Mouse (Mus musculus): ENCODE results near the gene Fto. TPM values are rescaled to one million over a fixed set of nuclear protein-coding genes. Genes with fewer than 3 reads are reported as not detected.

Fto gene
- polyA plus RNA-seq, 1 experiment from 2014 or later, result 43.5 TPM

GRCm38 (mm10) chr8:91298672-91299071 lies 14.7 kb upstream of the Fto start:
- WGBS (ENCODE audit: missing documents), result 73% methylated on average over 2 of the region's 2 CpGs
- Histone ChIP-seq H3K4me3 (ENCODE audit: inconsistent target) (no peak overlapping the region), H3K36me3 (ENCODE audit: inconsistent target) (peaks cover 6% of the 10 kb centered on the region; the same call in 1 of the 2 replicates), H3K79me2 (ENCODE audit: inconsistent target) (no peaks in the 10 kb centered on the region), H3K27ac (no peak overlapping the region)

GRCm38 (mm10) chr8:91304481-91305386 lies 8.6 kb upstream of the Fto start:
- Histone ChIP-seq H3K4me3 (ENCODE audit: inconsistent target) (no peak overlapping the region), H3K79me2 (ENCODE audit: inconsistent target) (no peaks in the 10 kb centered on the region), H3K36me3 (ENCODE audit: inconsistent target) (peaks cover 14% of the 10 kb centered on the region; the same call in 1 of the 2 replicates), H3K27ac (no peak overlapping the region)
- 92% methylated on average over 14 of the region's 17 CpGs for WGBS (ENCODE audit: missing documents)

GRCm38 (mm10) chr8:91312342-91312741 lies 983 bp upstream of the Fto start:
- Histone ChIP-seq H3K27ac (no peak overlapping the region), H3K79me2 (ENCODE audit: inconsistent target) (peaks cover 39% of the 10 kb centered on the region), H3K4me3 (ENCODE audit: inconsistent target) (peak overlapping the region; percentile 84), H3K36me3 (ENCODE audit: inconsistent target) (no peaks in the 10 kb centered on the region)
- 35% methylated on average over 2 of the region's 2 CpGs for WGBS (ENCODE audit: missing documents)

- no peaks in the 10 kb centered on the region for H3K36me3 ChIP-seq (ENCODE audit: inconsistent target)
- 87% methylated on average over 5 of the region's 5 CpGs for whole genome bisulfite sequencing (ENCODE audit: missing documents)
- H3K79me2 ChIP-seq (ENCODE audit: inconsistent target), result peaks cover 91% of the 10 kb centered on the region
- H3K27ac ChIP-seq, result no peak overlapping the region
- H3K4me3 ChIP-seq (ENCODE audit: inconsistent target), result no peak overlapping the region
Observed at GRCm38 (mm10) chr8:91317567-91318227, 4.4 kb downstream of the Fto start.

GRCm38 (mm10) chr8:91318938-91319729 lies 5.8 kb downstream of the Fto start:
- Histone ChIP-seq H3K27ac (no peak overlapping the region), H3K79me2 (ENCODE audit: inconsistent target) (peaks cover 98% of the 10 kb centered on the region), H3K36me3 (ENCODE audit: inconsistent target) (no peaks in the 10 kb centered on the region), H3K4me3 (ENCODE audit: inconsistent target) (no peak overlapping the region)
- WGBS (ENCODE audit: missing documents), result 90% methylated on average over 6 of the region's 7 CpGs

- no peak overlapping the region for H3K27ac ChIP-seq
- 94% methylated on average over 7 of the region's 7 CpGs for WGBS (ENCODE audit: missing documents)
- H3K36me3 ChIP-seq (ENCODE audit: inconsistent target), result 0 out of 2 replicates have a peak, but pooled peaks cover 5% of the 10 kb centered on the region
- H3K79me2 ChIP-seq (ENCODE audit: inconsistent target), result peaks cover 89% of the 10 kb centered on the region
- no peak overlapping the region for H3K4me3 ChIP-seq (ENCODE audit: inconsistent target)
Observed at GRCm38 (mm10) chr8:91323511-91323910, 10.2 kb downstream of the Fto start.

GRCm38 (mm10) chr8:91324271-91324670 lies 10.9 kb downstream of the Fto start:
- Histone ChIP-seq H3K79me2 (ENCODE audit: inconsistent target) (peaks cover 89% of the 10 kb centered on the region), H3K36me3 (ENCODE audit: inconsistent target) (0 out of 2 replicates have a peak, but pooled peaks cover 5% of the 10 kb centered on the region), H3K27ac (no peak overlapping the region), H3K4me3 (ENCODE audit: inconsistent target) (no peak overlapping the region)
- 97% methylated on average over 9 of the region's 9 CpGs for WGBS (ENCODE audit: missing documents)

- Histone ChIP-seq H3K27ac (no peak overlapping the region), H3K4me3 (ENCODE audit: inconsistent target) (no peak overlapping the region), H3K79me2 (ENCODE audit: inconsistent target) (peaks cover 89% of the 10 kb centered on the region; the same call in 1 of the 2 replicates), H3K36me3 (ENCODE audit: inconsistent target) (0 out of 2 replicates have a peak, but pooled peaks cover 5% of the 10 kb centered on the region)
- WGBS (ENCODE audit: missing documents), result 90% methylated on average over 4 of the region's 4 CpGs
Observed at GRCm38 (mm10) chr8:91324916-91325315, 11.6 kb downstream of the Fto start.

GRCm38 (mm10) chr8:91326018-91326417 lies 12.7 kb downstream of the Fto start:
- Histone ChIP-seq H3K4me3 (ENCODE audit: inconsistent target) (no peak overlapping the region), H3K27ac (no peak overlapping the region), H3K36me3 (ENCODE audit: inconsistent target) (0 out of 2 replicates have a peak, but pooled peaks cover 5% of the 10 kb centered on the region), H3K79me2 (ENCODE audit: inconsistent target) (peaks cover 88% of the 10 kb centered on the region; the same call in 1 of the 2 replicates)
- 42% methylated on average over 3 of the region's 3 CpGs for WGBS (ENCODE audit: missing documents)

- Histone ChIP-seq H3K27ac (no peak overlapping the region), H3K4me3 (ENCODE audit: inconsistent target) (no peak overlapping the region), H3K36me3 (ENCODE audit: inconsistent target) (0 out of 2 replicates have a peak, but pooled peaks cover 5% of the 10 kb centered on the region), H3K79me2 (ENCODE audit: inconsistent target) (peaks cover 88% of the 10 kb centered on the region; the same call in 1 of the 2 replicates)
- WGBS (ENCODE audit: missing documents), result 87% methylated on average over 6 of the region's 6 CpGs
Observed at GRCm38 (mm10) chr8:91326946-91327345, 13.6 kb downstream of the Fto start.

GRCm38 (mm10) chr8:91327471-91328205 lies 14.3 kb downstream of the Fto start:
- H3K79me2 ChIP-seq (ENCODE audit: inconsistent target), result peaks cover 90% of the 10 kb centered on the region; the same call in 1 of the 2 replicates
- 0 out of 2 replicates have a peak, but pooled peaks cover 5% of the 10 kb centered on the region for H3K36me3 ChIP-seq (ENCODE audit: inconsistent target)
- no peak overlapping the region for H3K27ac ChIP-seq
- 94% methylated on average over 11 of the region's 11 CpGs for WGBS (ENCODE audit: missing documents)
- no peak overlapping the region for H3K4me3 ChIP-seq (ENCODE audit: inconsistent target)

GRCm38 (mm10) chr8:91329056-91329455 lies 15.7 kb downstream of the Fto start:
- H3K4me3 ChIP-seq (ENCODE audit: inconsistent target), result no peak overlapping the region
- 0 out of 2 replicates have a peak, but pooled peaks cover 5% of the 10 kb centered on the region for H3K36me3 ChIP-seq (ENCODE audit: inconsistent target)
- peaks cover 90% of the 10 kb centered on the region; the same call in 1 of the 2 replicates for H3K79me2 ChIP-seq (ENCODE audit: inconsistent target)
- WGBS (ENCODE audit: missing documents), result 93% methylated on average over 9 of the region's 9 CpGs
- H3K27ac ChIP-seq, result no peak overlapping the region

- peaks cover 90% of the 10 kb centered on the region; the same call in 1 of the 2 replicates for H3K79me2 ChIP-seq (ENCODE audit: inconsistent target)
- 87% methylated on average over 6 of the region's 6 CpGs for WGBS (ENCODE audit: missing documents)
- H3K36me3 ChIP-seq (ENCODE audit: inconsistent target), result 0 out of 2 replicates have a peak, but pooled peaks cover 5% of the 10 kb centered on the region
- H3K27ac ChIP-seq, result no peak overlapping the region
- no peak overlapping the region for H3K4me3 ChIP-seq (ENCODE audit: inconsistent target)
Observed at GRCm38 (mm10) chr8:91329461-91329850, 16.1 kb downstream of the Fto start.
